Mouse (Mus musculus): Measurements from ENCODE around the gene Tnr. TPM values are rescaled to one million over a fixed set of nuclear protein-coding genes. Genes with fewer than 3 reads are reported as not detected.
A peak's percentile ranks its signal among the peaks of the same experiment; 100 is the strongest.

The Tnr gene
- total and polyA plus RNA-seq, 2 experiments from 2014 or later, result 5.4 to 51.5 TPM

DNA sequence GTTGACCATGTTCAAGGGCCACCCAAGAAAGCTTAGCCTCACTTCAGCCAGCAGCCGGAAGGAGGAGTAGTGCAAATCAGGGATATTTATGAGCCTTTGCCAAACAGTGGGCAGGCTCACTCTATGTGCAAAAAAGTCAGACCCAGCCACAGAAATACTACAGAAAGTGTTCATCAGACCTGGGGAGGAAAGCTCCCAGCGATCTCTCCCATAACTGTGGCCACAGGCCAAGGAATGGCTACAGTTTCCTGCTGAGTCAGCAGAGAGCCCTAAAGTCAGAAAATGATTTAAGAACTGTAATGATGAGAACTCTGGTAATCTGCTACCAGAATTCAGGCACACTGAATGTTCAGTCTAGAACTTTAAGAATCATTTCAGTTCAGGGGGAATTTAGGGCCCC, 221.7 kb downstream of the Tnr start:
- WGBS, result 72% methylated on average over 2 of the region's 2 CpGs
- DNase-seq (ENCODE audit: low spot score), result no peak
- Histone ChIP-seq H3K4me2 (ENCODE audit: low read depth, low read length) (no peak overlapping the region), H3K4me1 (ENCODE audit: insufficient read depth, low read length) (no peaks in the 10 kb centered on the region), H3K9me3 (ENCODE audit: low read length) (no peaks in the 10 kb centered on the region), H3K36me3 (ENCODE audit: insufficient read depth, low read length) (no peaks in the 10 kb centered on the region), H3K9ac (replicated peaks; ENCODE audit: low read length) (no peak overlapping the region), H3K27ac (no peak overlapping the region), H3K4me3 (ENCODE audit: low read length) (no peak overlapping the region), H3K27me3 (ENCODE audit: insufficient read depth, low read length) (no peaks in the 10 kb centered on the region)
- no peak for TF ChIP-seq CTCF (IDR thresholded peaks at IDR 0.05; ENCODE audit: low read depth)
- ATAC-seq, result no peak

- no peak for DNase-seq (ENCODE audit: low spot score)
- 75% methylated on average over 7 of the region's 7 CpGs for WGBS
- no peak overlapping the region for H3K9ac ChIP-seq (replicated peaks; ENCODE audit: low read length)
- no peak for TF ChIP-seq CTCF (IDR thresholded peaks at IDR 0.05; ENCODE audit: low read depth)
- H3K9me3 ChIP-seq (ENCODE audit: low read length), result no peaks in the 10 kb centered on the region
- H3K4me1 ChIP-seq (ENCODE audit: insufficient read depth, low read length), result no peaks in the 10 kb centered on the region
- H3K4me3 ChIP-seq (ENCODE audit: low read length), result no peak overlapping the region
- H3K36me3 ChIP-seq (ENCODE audit: insufficient read depth, low read length), result no peaks in the 10 kb centered on the region
- H3K27ac ChIP-seq, result no peak overlapping the region
- ATAC-seq, result no peak
- H3K27me3 ChIP-seq (ENCODE audit: insufficient read depth, low read length), result no peaks in the 10 kb centered on the region
- H3K4me2 ChIP-seq (ENCODE audit: low read depth, low read length), result no peak overlapping the region
Measured at GRCm38 (mm10) chr1:159747969-159748368, 224.4 kb downstream of the Tnr start.

DNA sequence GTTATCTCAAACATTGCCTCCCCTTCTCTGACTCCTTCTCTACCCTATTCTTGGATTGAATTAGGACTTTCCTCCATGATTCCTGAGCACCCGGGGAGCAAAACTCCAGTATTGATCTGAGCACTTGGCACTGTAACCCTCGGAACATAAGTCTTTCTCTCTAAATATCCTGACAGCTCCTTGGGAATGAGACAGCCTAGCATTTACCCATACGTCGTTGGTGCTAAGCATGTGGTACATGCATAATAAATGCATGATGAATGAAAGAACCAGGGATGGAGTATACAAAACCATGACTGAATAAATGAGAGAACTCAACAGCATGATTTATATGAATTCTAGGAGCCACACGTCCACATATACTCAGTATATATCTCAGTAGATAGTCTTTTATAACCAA, 226.8 kb downstream of the Tnr start:
- H3K36me3 ChIP-seq (ENCODE audit: insufficient read depth, low read length), result no peaks in the 10 kb centered on the region
- ATAC-seq, result no peak
- WGBS, result 55% methylated on average over 5 of the region's 5 CpGs
- H3K27me3 ChIP-seq (ENCODE audit: insufficient read depth, low read length), result no peaks in the 10 kb centered on the region
- no peak overlapping the region for H3K4me2 ChIP-seq (ENCODE audit: low read depth, low read length)
- H3K9me3 ChIP-seq (ENCODE audit: low read length), result no peaks in the 10 kb centered on the region
- TF ChIP-seq CTCF (IDR thresholded peaks at IDR 0.05; ENCODE audit: low read depth), result no peak
- H3K4me1 ChIP-seq (ENCODE audit: insufficient read depth, low read length), result no peaks in the 10 kb centered on the region
- H3K9ac ChIP-seq (replicated peaks; ENCODE audit: low read length), result no peak overlapping the region
- no peak overlapping the region for H3K4me3 ChIP-seq (ENCODE audit: low read length)
- H3K27ac ChIP-seq, result no peak overlapping the region
- DNase-seq (ENCODE audit: low spot score), result no peak

GRCm38 (mm10) chr1:159750876-159751275, 227.3 kb downstream of the Tnr start:
- DNase-seq (ENCODE audit: low spot score) (no peak), ATAC-seq (no peak)
- Histone ChIP-seq H3K4me3 (ENCODE audit: low read length) (no peak overlapping the region), H3K4me1 (ENCODE audit: insufficient read depth, low read length) (no peaks in the 10 kb centered on the region), H3K27me3 (ENCODE audit: insufficient read depth, low read length) (no peaks in the 10 kb centered on the region), H3K4me2 (ENCODE audit: low read depth, low read length) (no peak overlapping the region), H3K27ac (no peak overlapping the region), H3K9me3 (ENCODE audit: low read length) (no peaks in the 10 kb centered on the region), H3K36me3 (ENCODE audit: insufficient read depth, low read length) (no peaks in the 10 kb centered on the region), H3K9ac (replicated peaks; ENCODE audit: low read length) (no peak overlapping the region)
- 26% methylated on average over 6 of the region's 6 CpGs for WGBS
- no peak for TF ChIP-seq CTCF (IDR thresholded peaks at IDR 0.05; ENCODE audit: low read depth)

DNA sequence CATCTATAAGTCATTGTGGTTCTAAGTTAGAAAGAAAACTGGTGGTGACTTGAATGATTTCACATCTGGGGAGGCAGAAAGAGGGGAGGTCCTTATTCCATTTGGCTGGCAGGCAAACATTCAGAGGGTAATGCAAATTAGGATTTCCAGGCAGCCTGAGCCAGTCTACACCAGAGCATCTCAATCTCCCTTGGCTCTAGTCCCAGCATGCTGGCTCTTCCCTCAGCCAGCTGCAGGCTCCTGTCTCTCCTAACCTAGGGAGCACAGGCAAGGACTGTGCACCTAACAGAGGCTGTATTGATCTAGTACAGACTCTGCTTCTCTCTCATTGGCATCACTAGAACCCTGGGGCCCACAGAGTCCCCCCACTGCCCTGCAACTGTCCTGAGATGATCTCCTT, 237.4 kb downstream of the Tnr start:
- H3K4me3 ChIP-seq (ENCODE audit: low read length), result no peak overlapping the region

GRCm38 (mm10) chr1:159763901-159764300, 240.3 kb downstream of the Tnr start:
- Histone ChIP-seq H3K9me3 (ENCODE audit: low read length) (no peaks in the 10 kb centered on the region), H3K27me3 (ENCODE audit: insufficient read depth, low read length) (no peaks in the 10 kb centered on the region), H3K4me1 (ENCODE audit: insufficient read depth, low read length) (no peaks in the 10 kb centered on the region), H3K4me3 (ENCODE audit: low read length) (no peak overlapping the region), H3K4me2 (ENCODE audit: low read depth, low read length) (no peak overlapping the region), H3K9ac (replicated peaks; ENCODE audit: low read length) (no peak overlapping the region), H3K36me3 (ENCODE audit: insufficient read depth, low read length) (no peaks in the 10 kb centered on the region), H3K27ac (no peak overlapping the region)
- no peak for TF ChIP-seq CTCF (IDR thresholded peaks at IDR 0.05; ENCODE audit: low read depth)
- 47% methylated on average over 2 of the region's 2 CpGs for WGBS
- ATAC-seq, result no peak
- DNase-seq (ENCODE audit: low spot score), result no peak

More for the DNA sequence above, 237.4 kb downstream of the Tnr start:
- no peaks in the 10 kb centered on the region for H3K36me3 ChIP-seq (ENCODE audit: insufficient read depth, low read length)
- no peak overlapping the region for H3K9ac ChIP-seq (replicated peaks; ENCODE audit: low read length)
- no peaks in the 10 kb centered on the region for H3K9me3 ChIP-seq (ENCODE audit: low read length)
- no peaks in the 10 kb centered on the region for H3K4me1 ChIP-seq (ENCODE audit: insufficient read depth, low read length)
- no peak for TF ChIP-seq CTCF (IDR thresholded peaks at IDR 0.05; ENCODE audit: low read depth)
- H3K27ac ChIP-seq, result 0 out of 2 replicates have a peak overlapping the region, but pooled peaks have one; percentile 27
- H3K27me3 ChIP-seq (ENCODE audit: insufficient read depth, low read length), result no peaks in the 10 kb centered on the region
- DNase-seq (ENCODE audit: low spot score), result peak; percentile 76
- H3K4me2 ChIP-seq (ENCODE audit: low read depth, low read length), result no peak overlapping the region
- peak; percentile 91 for ATAC-seq

DNA sequence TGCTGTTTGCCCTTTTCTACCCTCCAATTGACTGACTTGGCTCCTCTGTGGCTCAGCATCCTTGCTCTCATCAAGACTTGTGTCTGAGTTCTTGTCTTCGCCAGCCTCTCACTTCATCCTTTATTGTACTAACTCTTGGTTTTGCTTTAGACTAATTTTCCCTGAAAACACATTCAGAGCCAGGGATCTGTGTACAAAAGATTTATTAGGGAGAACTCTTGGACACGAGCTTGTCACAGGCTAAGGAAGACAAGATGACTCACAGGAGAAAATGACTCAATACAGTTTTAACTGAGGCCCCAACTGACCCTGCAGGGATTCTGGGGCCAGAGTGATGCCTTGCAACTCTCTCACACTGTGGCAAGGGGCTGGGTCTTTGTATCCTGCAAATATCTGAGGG, 241.3 kb downstream of the Tnr start:
- DNase-seq (ENCODE audit: low spot score) (no peak), ATAC-seq (no peak)
- H3K36me3 ChIP-seq (ENCODE audit: insufficient read depth, low read length), result no peaks in the 10 kb centered on the region
- no peak overlapping the region for H3K4me3 ChIP-seq (ENCODE audit: low read length)
- H3K4me1 ChIP-seq (ENCODE audit: insufficient read depth, low read length), result no peaks in the 10 kb centered on the region
- no peak overlapping the region for H3K4me2 ChIP-seq (ENCODE audit: low read depth, low read length)
- no peak for TF ChIP-seq CTCF (IDR thresholded peaks at IDR 0.05; ENCODE audit: low read depth)
- H3K27ac ChIP-seq, result no peak overlapping the region
- no peaks in the 10 kb centered on the region for H3K9me3 ChIP-seq (ENCODE audit: low read length)
- H3K27me3 ChIP-seq (ENCODE audit: insufficient read depth, low read length), result no peaks in the 10 kb centered on the region
- no peak overlapping the region for H3K9ac ChIP-seq (replicated peaks; ENCODE audit: low read length)
- WGBS, result 68% methylated on average over 2 of the region's 2 CpGs

Data from hindbrain, postnatal 0 days (tissue).